Mouse (Mus musculus): ENCODE data around the gene Mars2.

DNA sequence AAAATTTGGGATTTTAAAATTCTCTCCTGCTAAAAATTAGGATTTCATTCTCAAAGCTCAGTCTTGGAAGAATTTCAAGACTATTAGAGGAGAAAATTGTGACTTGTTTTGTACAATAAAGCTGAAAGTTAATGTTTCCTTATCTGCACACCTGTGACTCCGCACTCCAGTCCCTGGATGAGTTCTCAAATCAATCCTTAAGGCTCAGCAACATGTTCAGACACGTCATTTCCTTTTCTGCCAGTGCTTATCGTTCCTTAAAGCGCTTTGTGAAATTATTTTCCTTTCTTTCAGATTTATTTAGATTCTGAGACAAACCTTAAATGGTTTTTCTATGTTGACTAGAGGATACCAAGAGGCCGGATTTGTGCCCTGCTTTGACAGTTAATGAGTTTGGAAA lies 490 bp upstream of the Mars2 start:
- TF ChIP-seq CTCF (IDR thresholded peaks at IDR 0.05; ENCODE audit: borderline replicate concordance, extremely low read depth, insufficient read depth, insufficient read length) (no peak), POLR2A (IDR thresholded peaks at IDR 0.05; ENCODE audit: borderline replicate concordance, extremely low read depth, insufficient read depth, insufficient read length, poor library complexity, severe bottlenecking) (no peak)

Measured in brain, embryonic 14.5 days (tissue).